In the genomic region with DNA sequence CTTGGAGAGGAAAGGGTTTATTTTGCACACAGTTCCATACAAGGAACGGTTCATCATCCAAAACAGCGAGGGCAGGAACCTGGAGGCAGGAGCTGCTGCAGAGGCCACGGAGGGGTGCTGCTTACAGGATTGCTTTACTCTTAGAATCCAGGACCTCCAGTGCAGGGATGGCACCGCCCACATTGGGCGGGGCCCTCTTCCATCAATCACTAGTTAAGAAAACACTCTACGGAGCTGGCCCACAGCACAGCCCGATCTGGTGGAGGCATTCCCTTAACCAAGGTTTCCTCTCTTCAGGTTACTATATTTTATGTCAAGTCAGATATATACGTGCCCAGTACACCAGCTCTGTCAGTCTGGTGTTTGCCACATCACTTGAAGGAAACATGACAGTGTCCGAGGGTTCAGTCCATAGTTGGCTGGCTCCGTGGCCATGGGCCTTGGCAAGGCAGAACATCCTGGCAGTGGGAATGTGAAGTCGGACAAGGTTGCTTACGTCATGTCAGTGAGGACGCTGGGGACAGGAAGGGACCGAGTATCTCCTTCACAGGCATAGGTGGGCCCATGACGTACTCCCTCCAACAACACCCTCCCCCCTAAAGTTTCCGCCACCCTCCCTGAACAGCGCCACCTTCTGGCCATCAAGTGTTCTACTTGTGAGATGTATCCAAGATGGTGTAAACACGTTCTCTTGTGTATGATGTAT, we compare ENCODE assay signal across 8 mouse cellular contexts. TPM values are rescaled to one million over a fixed set of nuclear protein-coding genes. Genes with fewer than 3 reads are reported as not detected.
DNase-seq lines count a peak whose midpoint lies in the region; ATAC-seq and TF ChIP-seq lines count a peak whose summit lies in the region.

No protein-coding gene starts in this region.

- H3K4me2 ChIP-seq in embryonic facial prominence, embryonic 14.5 days (ENCODE audit: low read depth, low read length): peak overlapping the region; percentile 35
- H3K4me2 ChIP-seq in hindbrain, embryonic 16.5 days (ENCODE audit: low read length): peak overlapping the region; percentile 34; the same call in 1 of the 2 replicates
- H3K4me2 ChIP-seq in liver, embryonic 12.5 days: peak overlapping the region; percentile 57
- H3K4me2 ChIP-seq in neural tube, embryonic 13.5 days: peak overlapping the region; percentile 20

- H3K4me3 ChIP-seq in E14TG2a.4 (replicated peaks; ENCODE audit: low read length): peak overlapping the region; percentile 75
- H3K4me3 ChIP-seq in embryonic facial prominence, embryonic 14.5 days (ENCODE audit: low read depth, low read length): peak overlapping the region; percentile 18; the same call in 1 of the 2 replicates
- peak overlapping the region; percentile 23 for H3K4me3 ChIP-seq in hindbrain, embryonic 16.5 days (ENCODE audit: low read length)
- peak overlapping the region; percentile 29 for H3K4me3 ChIP-seq in liver, embryonic 12.5 days
- no peak overlapping the region for H3K4me3 ChIP-seq in neural tube, embryonic 13.5 days

- peak; percentile 64 for ATAC-seq in embryonic facial prominence, embryonic 14.5 days (ENCODE audit: low read depth)
- ATAC-seq in hindbrain, embryonic 16.5 days: peak; percentile 41; the same call in 1 of the 2 replicates
- ATAC-seq in liver, embryonic 12.5 days: peak; percentile 34; the same call in 1 of the 2 replicates
- 0 out of 2 replicates have a peak, but pooled peaks have one; percentile 25 for ATAC-seq in neural tube, embryonic 13.5 days (ENCODE audit: low read depth)

- H3K27me3 ChIP-seq in E14TG2a.4 (ENCODE audit: insufficient read depth, low read length): peaks cover 6% of the 10 kb centered on the region
- no peaks in the 10 kb centered on the region for H3K27me3 ChIP-seq in embryonic facial prominence, embryonic 14.5 days (replicated peaks; ENCODE audit: control insufficient read depth, insufficient read depth, low read length)
- H3K27me3 ChIP-seq in hindbrain, embryonic 16.5 days (replicated peaks; ENCODE audit: control insufficient read depth, insufficient read depth, low read length): no peaks in the 10 kb centered on the region
- H3K27me3 ChIP-seq in liver, embryonic 12.5 days (replicated peaks): peaks cover 23% of the 10 kb centered on the region
- 0 out of 2 replicates have a peak, but pooled peaks cover 3% of the 10 kb centered on the region for H3K27me3 ChIP-seq in neural tube, embryonic 13.5 days

- TF ChIP-seq CTCF in E14TG2a.4 (conservative IDR thresholded peaks at IDR 0.05; ENCODE audit: low read length): peak; percentile 55

- no peak overlapping the region for H3K9ac ChIP-seq in embryonic facial prominence, embryonic 14.5 days (ENCODE audit: low read depth, low read length)
- H3K9ac ChIP-seq in hindbrain, embryonic 16.5 days (ENCODE audit: low read depth, low read length): no peak overlapping the region
- no peak overlapping the region for H3K9ac ChIP-seq in liver, embryonic 12.5 days
- H3K9ac ChIP-seq in neural tube, embryonic 13.5 days: no peak overlapping the region

- H3K4me1 ChIP-seq in E14TG2a.4 (replicated peaks; ENCODE audit: low read depth, low read length): peaks cover 23% of the 10 kb centered on the region
- no peaks in the 10 kb centered on the region for H3K4me1 ChIP-seq in embryonic facial prominence, embryonic 14.5 days (ENCODE audit: control insufficient read depth, insufficient read depth, low read length)
- no peaks in the 10 kb centered on the region for H3K4me1 ChIP-seq in hindbrain, embryonic 16.5 days (ENCODE audit: control insufficient read depth, insufficient read depth, low read depth, low read length)
- peaks cover 12% of the 10 kb centered on the region; the same call in 1 of the 2 replicates for H3K4me1 ChIP-seq in liver, embryonic 12.5 days
- no peaks in the 10 kb centered on the region; the same call in 1 of the 2 replicates for H3K4me1 ChIP-seq in neural tube, embryonic 13.5 days (replicated peaks)

- 10% methylated on average over 18 of the region's 18 CpGs for WGBS in embryonic facial prominence, embryonic 14.5 days
- 13% methylated on average over 18 of the region's 18 CpGs for whole genome bisulfite sequencing in hindbrain, embryonic 16.5 days
- 8% methylated on average over 18 of the region's 18 CpGs for WGBS in liver, embryonic 12.5 days (ENCODE audit: insufficient replicate concordance)
- 7% methylated on average over 18 of the region's 18 CpGs for WGBS in neural tube, embryonic 13.5 days

- no peaks in the 10 kb centered on the region for H3K36me3 ChIP-seq in E14TG2a.4 (ENCODE audit: insufficient read depth, low read length)
- H3K36me3 ChIP-seq in embryonic facial prominence, embryonic 14.5 days (ENCODE audit: control insufficient read depth, insufficient read depth, low read length): no peaks in the 10 kb centered on the region
- no peaks in the 10 kb centered on the region for H3K36me3 ChIP-seq in hindbrain, embryonic 16.5 days (ENCODE audit: control insufficient read depth, insufficient read depth, low read length)
- H3K36me3 ChIP-seq in liver, embryonic 12.5 days: no peaks in the 10 kb centered on the region
- no peaks in the 10 kb centered on the region for H3K36me3 ChIP-seq in neural tube, embryonic 13.5 days

- peak; percentile 37 for DNase-seq in T-cell, adult 2 months (ENCODE audit: low spot score)
- peak; percentile 67 for DNase-seq in embryonic facial prominence, embryonic 14.5 days (ENCODE audit: low spot score)
- no peak for DNase-seq in urinary bladder, postnatal 36 days (ENCODE audit: low spot score in 2 of 2)
- DNase-seq in ovary, postnatal 10 days (ENCODE audit: low spot score): no peak

- H3K27ac ChIP-seq in embryonic facial prominence, embryonic 14.5 days (replicated peaks; ENCODE audit: low read depth, low read length): no peak overlapping the region
- H3K27ac ChIP-seq in hindbrain, embryonic 16.5 days (ENCODE audit: low read depth, low read length): no peak overlapping the region
- no peak overlapping the region for H3K27ac ChIP-seq in liver, embryonic 12.5 days
- H3K27ac ChIP-seq in neural tube, embryonic 13.5 days (replicated peaks): no peak overlapping the region

- H3K9me3 ChIP-seq in E14TG2a.4 (ENCODE audit: low read length): no peaks in the 10 kb centered on the region
- no peaks in the 10 kb centered on the region for H3K9me3 ChIP-seq in embryonic facial prominence, embryonic 14.5 days (ENCODE audit: control insufficient read depth, low read length)
- no peaks in the 10 kb centered on the region for H3K9me3 ChIP-seq in hindbrain, embryonic 16.5 days (ENCODE audit: control insufficient read depth, low read length)
- H3K9me3 ChIP-seq in liver, embryonic 12.5 days (replicated peaks): no peaks in the 10 kb centered on the region
- no peaks in the 10 kb centered on the region for H3K9me3 ChIP-seq in neural tube, embryonic 13.5 days

RNA-seq across cellular contexts. Expression of a gene that starts 12.1 kb away (rescaled TPM):
- polyA plus RNA-seq in embryonic facial prominence, embryonic 14.5 days (2014; fragmentation: Nextera tagmentation; extraction: Ambion mirVana): 2.0 and 3.5 TPM in 2 replicates
- 7.1 and 8.3 TPM in 2 replicates for polyA plus RNA-seq in hindbrain, embryonic 16.5 days (2015; fragmentation: Nextera tagmentation; extraction: Ambion mirVana)
- 0.41 and 0.66 TPM in 2 replicates for polyA plus RNA-seq in liver, embryonic 12.5 days (2016; fragmentation: Nextera tagmentation; extraction: Ambion mirVana)
- 2.8 and 3.4 TPM in 2 replicates for polyA plus RNA-seq in neural tube, embryonic 13.5 days (2015; fragmentation: Nextera tagmentation; extraction: Ambion mirVana)

RNA-seq across cellular contexts. Expression of a gene that starts 21.5 kb away (rescaled TPM):
- 1.3 and 1.8 TPM in 2 replicates for polyA plus RNA-seq in embryonic facial prominence, embryonic 14.5 days (2014; fragmentation: Nextera tagmentation; extraction: Ambion mirVana)
- polyA plus RNA-seq in hindbrain, embryonic 16.5 days (2015; fragmentation: Nextera tagmentation; extraction: Ambion mirVana): 0.49 and 0.75 TPM in 2 replicates
- 0.07 and 0.14 TPM in 2 replicates for polyA plus RNA-seq in liver, embryonic 12.5 days (2016; fragmentation: Nextera tagmentation; extraction: Ambion mirVana)
- 0.06 and 0.15 TPM in 2 replicates for polyA plus RNA-seq in neural tube, embryonic 13.5 days (2015; fragmentation: Nextera tagmentation; extraction: Ambion mirVana)

RNA-seq across cellular contexts. Expression of a gene that starts 42.8 kb away (rescaled TPM):
- polyA plus RNA-seq in embryonic facial prominence, embryonic 14.5 days (2014; fragmentation: Nextera tagmentation; extraction: Ambion mirVana): 0.28 and 0.48 TPM in 2 replicates
- 0.13 and 0.14 TPM in 2 replicates for polyA plus RNA-seq in hindbrain, embryonic 16.5 days (2015; fragmentation: Nextera tagmentation; extraction: Ambion mirVana)
- not detected in 2 replicates for polyA plus RNA-seq in liver, embryonic 12.5 days (2016; fragmentation: Nextera tagmentation; extraction: Ambion mirVana)
- polyA plus RNA-seq in neural tube, embryonic 13.5 days (2015; fragmentation: Nextera tagmentation; extraction: Ambion mirVana): not detected in 2 replicates

Comparison
In these comparisons a context has a peak if more than half of its experiments do, and no peak if none do; other contexts are left out.
1. DNase-seq: peak in T-cell, adult 2 months (single experiment) and embryonic facial prominence, embryonic 14.5 days (single experiment); none in urinary bladder, postnatal 36 days (0 of 2) and ovary, postnatal 10 days (single experiment).
2. Peak in every context shown above with its lines, with median percentiles within 50 percentile points of each other: ATAC-seq and H3K4me2 ChIP-seq.